Mouse (Mus musculus): ENCODE results near the gene Rbp7. TPM values are rescaled to one million over a fixed set of nuclear protein-coding genes. Genes with fewer than 3 reads are reported as not detected.

Rbp7 gene
- polyA plus RNA-seq, 1 experiment from 2014 or later, result not detected

Other genes with a start within 250 kb of the Rbp7 start
- gene Kif1b, start 147.3 kb downstream of the Rbp7 start, polyA plus RNA-seq (2016; fragmentation: Nextera tagmentation; extraction: Ambion mirVana), result 55.9 and 59.8 TPM in 2 replicates
- 61.8 and 64.6 TPM in 2 replicates for gene Ube4b, start 28.2 kb downstream of the Rbp7 start, polyA plus RNA-seq (2016; fragmentation: Nextera tagmentation; extraction: Ambion mirVana)
- gene Tmem274, start 22.4 kb upstream of the Rbp7 start, polyA plus RNA-seq (2016; fragmentation: Nextera tagmentation; extraction: Ambion mirVana), result 0.50 and 0.63 TPM in 2 replicates
- 17.9 and 18.4 TPM in 2 replicates for gene Nmnat1, start 30.2 kb upstream of the Rbp7 start, polyA plus RNA-seq (2016; fragmentation: Nextera tagmentation; extraction: Ambion mirVana)
- gene Lzic, start 30.3 kb upstream of the Rbp7 start, polyA plus RNA-seq (2016; fragmentation: Nextera tagmentation; extraction: Ambion mirVana), result 51.8 and 55.2 TPM in 2 replicates
- gene Ctnnbip1, start 63.3 kb upstream of the Rbp7 start, polyA plus RNA-seq (2016; fragmentation: Nextera tagmentation; extraction: Ambion mirVana), result 53.6 and 59.6 TPM in 2 replicates
- gene Clstn1, start 131.5 kb upstream of the Rbp7 start, polyA plus RNA-seq (2016; fragmentation: Nextera tagmentation; extraction: Ambion mirVana), result 17.8 and 21.4 TPM in 2 replicates
- 4.3 and 4.6 TPM in 2 replicates for gene Pik3cd, start 247.6 kb upstream of the Rbp7 start, polyA plus RNA-seq (2016; fragmentation: Nextera tagmentation; extraction: Ambion mirVana)

All from forebrain, embryonic 10.5 days (tissue).